Mouse (Mus musculus) liver, postnatal 0 days (tissue): ENCODE results near the gene Tma7. TPM values are rescaled to one million over a fixed set of nuclear protein-coding genes. Genes with fewer than 3 reads are reported as not detected.

Experiments
- ATAC-seq: fragments of 200-750 bp; cut with Nextera tagmentation; 2 replicates; pipeline ENCODE4 v1.8.0; 2017; ENCODE audit warnings: mild to moderate bottlenecking, moderate library complexity
- DNase-seq: peaks from one replicate; pipeline ENCODE4 v3.0.0-alpha.2; 2016
- H3K27ac ChIP-seq: fragments of 300-500 bp; sonication (generic); 2 replicates; pipeline ENCODE4 v1.5.1; 2014; ENCODE audit warnings: antibody characterized with exemption, moderate library complexity, mild to moderate bottlenecking, low read depth
- H3K27me3 ChIP-seq: fragments of 300-500 bp; sonication (generic); 2 replicates; pipeline ENCODE4 v1.6.1; 2014; ENCODE audit warnings: low read length, control low read depth, mixed read lengths; ENCODE audit not compliant: insufficient read depth
- H3K36me3 ChIP-seq: fragments of 300-500 bp; sonication (generic); replicated peaks from 2 replicates; pipeline ENCODE4 v1.6.1; 2014; ENCODE audit warnings: mild to moderate bottlenecking, control low read depth, low read length, moderate library complexity, mixed read lengths; ENCODE audit not compliant: insufficient read depth
- H3K4me1 ChIP-seq: fragments of 300-500 bp; sonication (generic); 2 replicates; pipeline ENCODE4 v1.6.1; 2014; ENCODE audit warnings: antibody characterized with exemption, mild to moderate bottlenecking, control low read depth; ENCODE audit not compliant: insufficient read depth
- H3K4me2 ChIP-seq: fragments of 300-500 bp; sonication (generic); 2 replicates; pipeline ENCODE4 v1.6.1; 2014; ENCODE audit warnings: low read depth, mild to moderate bottlenecking, low read length, moderate library complexity, mixed read lengths
- H3K4me3 ChIP-seq: fragments of 300-500 bp; sonication (generic); 2 replicates; pipeline ENCODE4 v1.5.1; 2014; ENCODE audit warnings: low read depth, low read length
- H3K9ac ChIP-seq: fragments of 300-500 bp; sonication (generic); replicated peaks from 2 replicates; pipeline ENCODE4 v1.6.1; 2014; ENCODE audit warnings: mild to moderate bottlenecking, moderate library complexity
- H3K9me3 ChIP-seq: fragments of 300-500 bp; sonication (generic); 2 replicates; pipeline ENCODE4 v1.6.1; 2016; ENCODE audit warnings: mild to moderate bottlenecking, control low read depth, low read length, mixed read lengths
- CTCF ChIP-seq: sonication (generic); IDR thresholded peaks from 2 replicates; pipeline ENCODE4 v1.5.1; 2016; ENCODE audit warnings: antibody characterized with exemption, low read depth
- EP300 ChIP-seq: IDR thresholded peaks from 2 replicates; pipeline ENCODE4 v1.6.1; 2016; ENCODE audit warnings: antibody characterized with exemption, low read depth, mild to moderate bottlenecking
- WGBS: fragments of 180-500 bp; shearing (Covaris S2); extraction: QIAGEN DNeasy Blood & Tissue Kit; methylation state at CpG from one replicate; pipeline ENCODE4 v1.1.7; 2014; ENCODE audit not compliant: insufficient replicate concordance; 5-methylcytosine and 5-hydroxymethylcytosine counted together
- polyA plus RNA-seq: library from polyadenylated mRNA; unstranded; fragments of >200 nt; fragmentation: Nextera tagmentation; extraction: Ambion mirVana; gene quantifications from 2 replicates; pipeline ENCODE4 v1.2.1, GENCODE M21; 2015

Gene Tma7
- polyA plus RNA-seq, 1 experiment from 2014 or later: 284 TPM

- Histone ChIP-seq H3K9me3 (no peaks in the 10 kb centered on the region), H3K27me3 (no peaks in the 10 kb centered on the region), H3K36me3 (peaks cover 17% of the 10 kb centered on the region), H3K9ac (no peak overlapping the region), H3K4me2 (no peak overlapping the region), H3K27ac (no peak overlapping the region), H3K4me1 (no peaks in the 10 kb centered on the region), H3K4me3 (no peak overlapping the region)
- TF ChIP-seq CTCF (no peak), EP300 (no peak)
- no peak for ATAC-seq
- no peak for DNase-seq
- 88% methylated on average over 5 of the region's 6 CpGs for WGBS
Measured at GRCm38 (mm10) chr9:109107341-109107740, 25.0 kb upstream of the Tma7 start.

GRCm38 (mm10) chr9:109105648-109106047 is 23.3 kb upstream of the Tma7 start:
- 68% methylated on average over 12 of the region's 12 CpGs for WGBS
- no peaks in the 10 kb centered on the region for H3K9me3 ChIP-seq
- H3K4me3 ChIP-seq: no peak overlapping the region
- peaks cover 7% of the 10 kb centered on the region for H3K36me3 ChIP-seq
- H3K4me1 ChIP-seq: no peaks in the 10 kb centered on the region
- ATAC-seq (no peak), DNase-seq (no peak)
- TF ChIP-seq CTCF (no peak), EP300 (no peak)
- no peak overlapping the region for H3K27ac ChIP-seq
- no peak overlapping the region for H3K4me2 ChIP-seq
- no peaks in the 10 kb centered on the region for H3K27me3 ChIP-seq
- H3K9ac ChIP-seq: no peak overlapping the region

GRCm38 (mm10) chr9:109105011-109105410 is 22.6 kb upstream of the Tma7 start:
- Histone ChIP-seq H3K36me3 (peaks cover 11% of the 10 kb centered on the region), H3K9me3 (no peaks in the 10 kb centered on the region), H3K4me2 (no peak overlapping the region), H3K9ac (no peak overlapping the region), H3K27ac (no peak overlapping the region), H3K4me1 (no peaks in the 10 kb centered on the region), H3K27me3 (no peaks in the 10 kb centered on the region), H3K4me3 (no peak overlapping the region)
- ATAC-seq (0 out of 2 replicates have a peak, but pooled peaks have one; percentile 7), DNase-seq (no peak)
- no peak for TF ChIP-seq CTCF
- TF ChIP-seq EP300: no peak
- 75% methylated on average over 12 of the region's 12 CpGs for WGBS

GRCm38 (mm10) chr9:109104083-109104482 is 21.7 kb upstream of the Tma7 start:
- 0 out of 2 replicates have a peak, but pooled peaks cover under 1% of the 10 kb centered on the region for H3K4me1 ChIP-seq
- H3K4me2 ChIP-seq: no peak overlapping the region
- H3K27ac ChIP-seq: no peak overlapping the region
- H3K4me3 ChIP-seq: no peak overlapping the region
- H3K9ac ChIP-seq: no peak overlapping the region
- no peaks in the 10 kb centered on the region for H3K9me3 ChIP-seq
- H3K36me3 ChIP-seq: peaks cover 11% of the 10 kb centered on the region
- ATAC-seq (no peak), DNase-seq (no peak)
- 88% methylated on average over 9 of the region's 9 CpGs for WGBS
- TF ChIP-seq EP300 (no peak), CTCF (no peak)
- H3K27me3 ChIP-seq: no peaks in the 10 kb centered on the region

- Histone ChIP-seq H3K4me1 (peaks cover 8% of the 10 kb centered on the region; the same call in 1 of the 2 replicates), H3K9me3 (no peaks in the 10 kb centered on the region), H3K4me2 (no peak overlapping the region), H3K36me3 (peaks cover 11% of the 10 kb centered on the region; the same call in 1 of the 2 replicates), H3K27me3 (no peaks in the 10 kb centered on the region), H3K27ac (no peak overlapping the region), H3K4me3 (no peak overlapping the region), H3K9ac (no peak overlapping the region)
- no peak for TF ChIP-seq CTCF
- no peak for TF ChIP-seq EP300
- WGBS: 59% methylated on average over 7 of the region's 7 CpGs
- no peak for ATAC-seq
- no peak for DNase-seq
Measured at GRCm38 (mm10) chr9:109103250-109103649, 20.9 kb upstream of the Tma7 start.

GRCm38 (mm10) chr9:109102541-109102940 is 20.2 kb upstream of the Tma7 start:
- Histone ChIP-seq H3K27me3 (no peaks in the 10 kb centered on the region), H3K9ac (no peak overlapping the region), H3K4me3 (no peak overlapping the region), H3K27ac (no peak overlapping the region), H3K36me3 (peaks cover 11% of the 10 kb centered on the region; the same call in 1 of the 2 replicates), H3K4me2 (no peak overlapping the region), H3K9me3 (no peaks in the 10 kb centered on the region), H3K4me1 (peaks cover 9% of the 10 kb centered on the region; the same call in 1 of the 2 replicates)
- WGBS: 61% methylated on average over 3 of the region's 3 CpGs
- no peak for TF ChIP-seq EP300
- TF ChIP-seq CTCF: no peak
- DNase-seq: no peak
- ATAC-seq: no peak

- H3K4me1 ChIP-seq: peaks cover 11% of the 10 kb centered on the region; the same call in 1 of the 2 replicates
- ATAC-seq: no peak
- no peak overlapping the region for H3K27ac ChIP-seq
- no peak for DNase-seq
- H3K9ac ChIP-seq: no peak overlapping the region
- H3K9me3 ChIP-seq: no peaks in the 10 kb centered on the region
- WGBS: 86% methylated on average over 5 of the region's 5 CpGs
- H3K36me3 ChIP-seq: peaks cover 11% of the 10 kb centered on the region; the same call in 1 of the 2 replicates
- no peak for TF ChIP-seq EP300
- no peak for TF ChIP-seq CTCF
- H3K27me3 ChIP-seq: 0 out of 2 replicates have a peak, but pooled peaks cover under 1% of the 10 kb centered on the region
- no peak overlapping the region for H3K4me2 ChIP-seq
- no peak overlapping the region for H3K4me3 ChIP-seq
Measured at GRCm38 (mm10) chr9:109101933-109102445, 19.6 kb upstream of the Tma7 start.
